Mouse (Mus musculus) ES-Bruce4 (cell line): ENCODE measurements around the gene Apoa2. TPM values are rescaled to one million over a fixed set of nuclear protein-coding genes. Genes with fewer than 3 reads are reported as not detected.

Experiments used
- H3K27ac ChIP-seq: 2 replicates; pipeline ENCODE4 v1.5.1; 2012; ENCODE audit warnings: low read length, inconsistent platforms; ENCODE audit not compliant: insufficient read depth
- H3K27me3 ChIP-seq: 2 replicates; pipeline ENCODE4 v1.6.1; 2012; ENCODE audit warnings: mild to moderate bottlenecking, low read length, inconsistent platforms; ENCODE audit not compliant: control insufficient read depth, poor library complexity, insufficient read depth, severe bottlenecking
- H3K36me3 ChIP-seq: 2 replicates; pipeline ENCODE4 v1.6.1; 2012; ENCODE audit warnings: inconsistent platforms, mild to moderate bottlenecking, low read length, moderate library complexity; ENCODE audit not compliant: control insufficient read depth, poor library complexity, insufficient read depth, severe bottlenecking
- H3K4me1 ChIP-seq: one replicate; pipeline ENCODE4 v1.8.1; 2011; ENCODE audit warnings: low read length; ENCODE audit not compliant: control insufficient read depth, insufficient read depth
- H3K4me3 ChIP-seq: 2 replicates; pipeline ENCODE4 v1.5.1; 2011; ENCODE audit warnings: low read depth, mild to moderate bottlenecking, low read length
- H3K9ac ChIP-seq: 2 replicates; pipeline ENCODE4 v1.6.1; 2012; ENCODE audit warnings: low read depth, mild to moderate bottlenecking, inconsistent platforms; ENCODE audit not compliant: poor library complexity, severe bottlenecking
- H3K9me3 ChIP-seq: replicated peaks from 2 replicates; pipeline ENCODE4 v1.6.1; 2012; ENCODE audit warnings: mild to moderate bottlenecking, low read length, inconsistent platforms; ENCODE audit not compliant: control insufficient read depth, poor library complexity, insufficient read depth, severe bottlenecking
- CTCF ChIP-seq: IDR thresholded peaks from one replicate; pipeline ENCODE4 v1.8.1; 2011; ENCODE audit warnings: low read depth, low read length
- EP300 ChIP-seq: IDR thresholded peaks from 2 replicates; pipeline ENCODE4 v1.6.1; 2011; ENCODE audit warnings: low read depth, low read length; ENCODE audit not compliant: insufficient read depth
- POLR2A ChIP-seq: IDR thresholded peaks from one replicate; pipeline ENCODE4 v1.8.1; 2011; ENCODE audit warnings: low read length; ENCODE audit not compliant: insufficient read depth
- polyA plus RNA-seq: library from polyadenylated mRNA; stranded (reverse); fragments of >200 nt; gene quantifications from 2 replicates; pipeline ENCODE4 v1.2.4, GENCODE M21; 2011; ENCODE audit warnings: low read depth; ENCODE audit not compliant: missing spikeins, insufficient read depth, insufficient read length

Gene Apoa2
- polyA plus RNA-seq, 1 experiment = 19.1 TPM

- Histone ChIP-seq H3K27me3 (no peaks in the 10 kb centered on the region), H3K4me3 (no peak overlapping the region), H3K4me1 (peaks cover 6% of the 10 kb centered on the region), H3K9ac (peak overlapping the region; percentile 62), H3K36me3 (peaks cover 3% of the 10 kb centered on the region; the same call in 1 of the 2 replicates), H3K27ac (no peak overlapping the region; the same call in 1 of the 2 replicates), H3K9me3 (no peaks in the 10 kb centered on the region)
- TF ChIP-seq EP300 (no peak), CTCF (no peak), POLR2A (no peak)
Measured at GRCm38 (mm10) chr1:171223168-171223567, 1.7 kb upstream of the Apoa2 start.

GRCm38 (mm10) chr1:171223796-171224195 lies 1.1 kb upstream of the Apoa2 start:
- Histone ChIP-seq H3K27ac (0 out of 2 replicates have a peak overlapping the region, but pooled peaks have one; percentile 10), H3K27me3 (no peaks in the 10 kb centered on the region), H3K9me3 (no peaks in the 10 kb centered on the region), H3K36me3 (peaks cover 3% of the 10 kb centered on the region; the same call in 1 of the 2 replicates), H3K4me3 (no peak overlapping the region), H3K9ac (no peak overlapping the region), H3K4me1 (peaks cover 6% of the 10 kb centered on the region)
- TF ChIP-seq POLR2A = no peak
- TF ChIP-seq CTCF = no peak
- no peak for TF ChIP-seq EP300

- peaks cover 7% of the 10 kb centered on the region for H3K4me1 ChIP-seq
- H3K9ac ChIP-seq = no peak overlapping the region
- no peaks in the 10 kb centered on the region for H3K36me3 ChIP-seq
- no peak overlapping the region for H3K4me3 ChIP-seq
- no peaks in the 10 kb centered on the region for H3K27me3 ChIP-seq
- H3K9me3 ChIP-seq = no peaks in the 10 kb centered on the region
- no peak for TF ChIP-seq CTCF
- no peak for TF ChIP-seq POLR2A
- TF ChIP-seq EP300 = 0 out of 2 replicates have a peak, but pooled peaks have one; percentile 8
- H3K27ac ChIP-seq = no peak overlapping the region
Measured at GRCm38 (mm10) chr1:171226780-171227179, 1.9 kb downstream of the Apoa2 start.

GRCm38 (mm10) chr1:171227879-171228278 lies 3.0 kb downstream of the Apoa2 start:
- Histone ChIP-seq H3K27me3 (no peaks in the 10 kb centered on the region), H3K36me3 (no peaks in the 10 kb centered on the region)
- no peak for TF ChIP-seq EP300
- no peak for TF ChIP-seq CTCF
- no peak for TF ChIP-seq POLR2A

GRCm38 (mm10) chr1:171229750-171230149 lies 4.9 kb downstream of the Apoa2 start:
- Histone ChIP-seq H3K27me3 (no peaks in the 10 kb centered on the region), H3K4me3 (no peak overlapping the region), H3K27ac (no peak overlapping the region)

More at GRCm38 (mm10) chr1:171227879-171228278, 3.0 kb downstream of the Apoa2 start:
- H3K4me1 ChIP-seq = peaks cover 7% of the 10 kb centered on the region
- no peak overlapping the region for H3K27ac ChIP-seq
- H3K4me3 ChIP-seq = no peak overlapping the region
- H3K9me3 ChIP-seq = no peaks in the 10 kb centered on the region
- H3K9ac ChIP-seq = no peak overlapping the region

GRCm38 (mm10) chr1:171230215-171230614 lies 5.4 kb downstream of the Apoa2 start:
- no peak overlapping the region for H3K27ac ChIP-seq
- TF ChIP-seq CTCF = no peak
- TF ChIP-seq EP300 = no peak
- TF ChIP-seq POLR2A = no peak

More at GRCm38 (mm10) chr1:171229750-171230149, 4.9 kb downstream of the Apoa2 start:
- H3K9ac ChIP-seq = no peak overlapping the region
- H3K36me3 ChIP-seq = peaks cover 2% of the 10 kb centered on the region; the same call in 1 of the 2 replicates
- TF ChIP-seq POLR2A = no peak
- no peak for TF ChIP-seq EP300
- no peak for TF ChIP-seq CTCF
- H3K9me3 ChIP-seq = no peaks in the 10 kb centered on the region
- peaks cover 7% of the 10 kb centered on the region for H3K4me1 ChIP-seq

More at GRCm38 (mm10) chr1:171230215-171230614, 5.4 kb downstream of the Apoa2 start:
- peaks cover 5% of the 10 kb centered on the region for H3K4me1 ChIP-seq
- no peaks in the 10 kb centered on the region for H3K27me3 ChIP-seq
- H3K9ac ChIP-seq = no peak overlapping the region
- H3K4me3 ChIP-seq = no peak overlapping the region
- no peaks in the 10 kb centered on the region for H3K9me3 ChIP-seq
- peaks cover 7% of the 10 kb centered on the region for H3K36me3 ChIP-seq
